Mouse (Mus musculus): ENCODE data around the gene Flt3. TPM values are rescaled to one million over a fixed set of nuclear protein-coding genes. Genes with fewer than 3 reads are reported as not detected.

The Flt3 gene
- total and polyA plus RNA-seq, 2 experiments from 2014 or later = 0.68 to 0.86 TPM

- no peaks in the 10 kb centered on the region for H3K36me3 ChIP-seq (ENCODE audit: insufficient read depth)
- no peak for ATAC-seq
- H3K9ac ChIP-seq = no peak overlapping the region
- 84% methylated on average over 3 of the region's 3 CpGs for WGBS
- H3K27ac ChIP-seq (ENCODE audit: low read depth, low read length) = no peak overlapping the region
- no peak overlapping the region for H3K4me2 ChIP-seq (ENCODE audit: low read depth)
- no peak overlapping the region for H3K4me3 ChIP-seq (ENCODE audit: low read depth, low read length)
- no peaks in the 10 kb centered on the region for H3K27me3 ChIP-seq (ENCODE audit: insufficient read depth, low read length)
- TF ChIP-seq CTCF (IDR thresholded peaks at IDR 0.05; ENCODE audit: low read depth) = no peak
- no peaks in the 10 kb centered on the region for H3K4me1 ChIP-seq (ENCODE audit: insufficient read depth)
- DNase-seq = no peak
- no peaks in the 10 kb centered on the region for H3K9me3 ChIP-seq (ENCODE audit: low read length)
Observed at GRCm38 (mm10) chr5:147355788-147356187, 44.5 kb downstream of the Flt3 start.

DNA sequence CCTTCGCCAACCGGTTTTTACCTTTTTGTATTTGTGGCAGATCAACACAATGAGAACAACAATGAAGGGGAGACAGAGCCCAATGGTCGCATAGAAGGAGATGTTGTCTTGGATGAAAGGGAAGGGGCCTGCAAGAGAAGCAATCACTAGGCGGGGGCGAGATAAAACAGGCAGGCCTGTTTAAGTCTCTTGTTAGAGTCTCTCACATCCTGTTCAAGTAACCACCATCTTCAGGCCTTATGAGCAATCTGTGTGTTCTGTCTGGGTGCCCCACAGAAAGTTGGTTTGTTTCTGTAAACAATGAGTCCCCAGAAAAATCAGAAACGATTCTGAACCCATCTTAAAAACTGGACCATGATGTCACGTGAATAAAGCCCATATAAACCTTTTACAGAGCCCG, 45.3 kb downstream of the Flt3 start:
- Histone ChIP-seq H3K9me3 (ENCODE audit: low read length) (no peaks in the 10 kb centered on the region), H3K9ac (no peak overlapping the region), H3K36me3 (ENCODE audit: insufficient read depth) (no peaks in the 10 kb centered on the region), H3K4me2 (ENCODE audit: low read depth) (no peak overlapping the region), H3K27me3 (ENCODE audit: insufficient read depth, low read length) (no peaks in the 10 kb centered on the region), H3K4me1 (ENCODE audit: insufficient read depth) (no peaks in the 10 kb centered on the region), H3K4me3 (ENCODE audit: low read depth, low read length) (no peak overlapping the region), H3K27ac (ENCODE audit: low read depth, low read length) (no peak overlapping the region)
- WGBS = 75% methylated on average over 8 of the region's 8 CpGs
- DNase-seq (no peak), ATAC-seq (no peak)
- no peak for TF ChIP-seq CTCF (IDR thresholded peaks at IDR 0.05; ENCODE audit: low read depth)

DNA sequence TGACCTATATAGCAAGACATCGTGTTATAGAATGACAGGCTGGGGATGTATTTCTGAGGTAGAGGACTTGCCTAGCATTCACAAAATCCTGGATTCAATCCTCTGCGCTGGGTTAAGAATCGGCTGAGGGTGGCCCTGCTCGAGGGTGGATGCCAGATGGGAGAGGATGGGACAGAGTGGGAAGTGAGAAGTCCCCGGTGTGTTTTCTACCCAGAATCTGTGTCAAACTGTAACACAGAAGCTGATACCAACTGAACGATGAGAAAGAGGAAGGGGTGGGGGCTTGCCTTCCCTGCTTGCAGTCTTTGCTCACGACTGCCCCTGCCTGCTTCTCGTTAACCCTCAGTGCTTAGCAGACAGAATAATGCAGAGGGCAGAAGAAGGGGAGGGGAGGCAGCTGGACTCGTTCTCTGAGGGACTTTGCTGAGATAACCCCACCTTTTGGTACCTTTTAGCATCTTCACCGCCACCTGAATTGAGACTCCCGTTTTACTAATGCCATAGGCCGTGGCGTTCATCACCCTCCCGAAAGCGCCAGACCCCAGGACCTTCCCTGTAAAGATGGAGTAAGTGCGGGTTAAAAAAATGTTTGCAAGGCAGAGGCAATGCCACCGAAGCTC, 46.0 kb downstream of the Flt3 start:
- Histone ChIP-seq H3K9me3 (ENCODE audit: low read length) (no peaks in the 10 kb centered on the region), H3K9ac (no peak overlapping the region), H3K27me3 (ENCODE audit: insufficient read depth, low read length) (no peaks in the 10 kb centered on the region), H3K4me1 (ENCODE audit: insufficient read depth) (no peaks in the 10 kb centered on the region), H3K4me3 (ENCODE audit: low read depth, low read length) (no peak overlapping the region), H3K27ac (ENCODE audit: low read depth, low read length) (no peak overlapping the region), H3K4me2 (ENCODE audit: low read depth) (no peak overlapping the region), H3K36me3 (ENCODE audit: insufficient read depth) (no peaks in the 10 kb centered on the region)
- 66% methylated on average over 16 of the region's 17 CpGs for WGBS
- DNase-seq (no peak), ATAC-seq (peak; percentile 40)
- no peak for TF ChIP-seq CTCF (IDR thresholded peaks at IDR 0.05; ENCODE audit: low read depth)

DNA sequence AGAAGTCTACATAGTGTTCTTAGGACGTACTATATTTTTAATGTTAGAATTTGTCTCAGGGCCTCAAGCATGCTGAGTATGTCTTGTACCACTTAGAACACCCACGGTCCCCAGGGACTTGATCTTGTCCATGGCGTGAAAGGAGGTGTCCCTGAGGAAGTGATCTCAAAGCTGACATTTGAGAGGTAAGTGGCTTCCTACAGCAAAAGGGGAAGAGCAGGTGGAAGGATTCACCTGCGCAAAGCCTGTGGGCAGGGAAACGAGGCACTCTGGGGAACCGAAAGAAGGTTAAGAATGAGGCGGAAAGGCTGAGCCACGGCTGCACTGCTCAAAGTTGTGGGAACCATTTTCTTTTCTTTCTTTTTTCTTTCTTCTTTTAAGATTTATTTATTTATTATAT, 48.4 kb downstream of the Flt3 start:
- Histone ChIP-seq H3K9me3 (ENCODE audit: low read length) (no peaks in the 10 kb centered on the region), H3K36me3 (ENCODE audit: insufficient read depth) (no peaks in the 10 kb centered on the region), H3K4me1 (ENCODE audit: insufficient read depth) (no peaks in the 10 kb centered on the region), H3K27me3 (ENCODE audit: insufficient read depth, low read length) (no peaks in the 10 kb centered on the region), H3K4me2 (ENCODE audit: low read depth) (no peak overlapping the region), H3K9ac (no peak overlapping the region), H3K4me3 (ENCODE audit: low read depth, low read length) (no peak overlapping the region), H3K27ac (ENCODE audit: low read depth, low read length) (no peak overlapping the region)
- no peak for DNase-seq
- 89% methylated on average over 8 of the region's 8 CpGs for WGBS
- no peak for ATAC-seq
- no peak for TF ChIP-seq CTCF (IDR thresholded peaks at IDR 0.05; ENCODE audit: low read depth)

DNA sequence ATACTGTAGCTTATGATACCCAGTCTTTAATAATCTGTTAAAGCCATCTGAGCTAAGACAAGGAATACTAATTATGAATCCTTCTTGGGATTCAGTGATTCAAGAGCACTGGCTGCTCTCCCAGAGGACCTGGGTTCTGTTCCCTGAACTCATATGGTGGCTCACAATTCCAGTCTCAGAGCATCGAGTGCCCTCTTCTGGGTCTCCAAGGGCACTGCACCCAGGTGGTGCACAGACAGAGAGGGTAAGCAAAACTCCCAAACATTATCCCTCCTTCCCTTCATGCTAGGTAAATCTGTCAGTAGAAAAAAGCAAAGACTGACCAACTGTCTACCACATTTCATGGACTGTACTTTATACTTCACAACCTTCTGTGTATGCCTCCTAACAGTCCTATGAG, 54.3 kb downstream of the Flt3 start:
- Histone ChIP-seq H3K9ac (no peak overlapping the region), H3K36me3 (ENCODE audit: insufficient read depth) (no peaks in the 10 kb centered on the region), H3K27ac (ENCODE audit: low read depth, low read length) (no peak overlapping the region), H3K4me1 (ENCODE audit: insufficient read depth) (no peaks in the 10 kb centered on the region), H3K4me2 (ENCODE audit: low read depth) (no peak overlapping the region), H3K9me3 (ENCODE audit: low read length) (no peaks in the 10 kb centered on the region), H3K27me3 (ENCODE audit: insufficient read depth, low read length) (no peaks in the 10 kb centered on the region), H3K4me3 (ENCODE audit: low read depth, low read length) (no peak overlapping the region)
- 78% methylated on average over 1 of the region's 1 CpGs for WGBS
- ATAC-seq (no peak), DNase-seq (no peak)
- no peak for TF ChIP-seq CTCF (IDR thresholded peaks at IDR 0.05; ENCODE audit: low read depth)

DNA sequence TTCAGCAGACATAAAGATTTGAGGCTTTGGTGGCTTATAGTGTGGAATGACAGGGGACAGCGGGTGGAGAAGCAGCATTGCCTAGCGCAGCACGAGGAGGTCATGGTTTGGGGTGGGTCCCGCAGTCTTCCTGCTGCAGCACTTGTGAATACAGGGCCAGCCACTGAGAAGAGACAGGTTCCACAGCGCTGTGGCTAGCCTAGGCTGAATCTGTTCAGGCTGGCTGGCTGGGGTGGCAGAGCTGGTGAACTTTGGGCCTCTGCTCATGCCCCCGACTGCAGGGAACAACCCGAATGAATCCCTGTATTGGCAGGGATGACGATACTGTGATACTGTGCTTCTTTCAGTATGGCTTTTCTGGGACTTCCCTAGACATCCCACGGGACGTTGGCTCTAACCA, 56.4 kb downstream of the Flt3 start:
- DNase-seq = no peak
- 89% methylated on average over 10 of the region's 10 CpGs for WGBS
- no peak overlapping the region for H3K27ac ChIP-seq (ENCODE audit: low read depth, low read length)

GRCm38 (mm10) chr5:147342901-147343300, 57.4 kb downstream of the Flt3 start:
- no peaks in the 10 kb centered on the region for H3K4me1 ChIP-seq (ENCODE audit: insufficient read depth)
- WGBS = 90% methylated on average over 6 of the region's 6 CpGs
- no peak overlapping the region for H3K9ac ChIP-seq
- H3K27me3 ChIP-seq (ENCODE audit: insufficient read depth, low read length) = no peaks in the 10 kb centered on the region
- no peak overlapping the region for H3K27ac ChIP-seq (ENCODE audit: low read depth, low read length)
- H3K36me3 ChIP-seq (ENCODE audit: insufficient read depth) = no peaks in the 10 kb centered on the region
- H3K4me3 ChIP-seq (ENCODE audit: low read depth, low read length) = no peak overlapping the region
- no peak overlapping the region for H3K4me2 ChIP-seq (ENCODE audit: low read depth)
- ATAC-seq (no peak), DNase-seq (no peak)
- H3K9me3 ChIP-seq (ENCODE audit: low read length) = no peaks in the 10 kb centered on the region
- no peak for TF ChIP-seq CTCF (IDR thresholded peaks at IDR 0.05; ENCODE audit: low read depth)

More for the DNA sequence above, 56.4 kb downstream of the Flt3 start:
- no peak overlapping the region for H3K9ac ChIP-seq
- no peaks in the 10 kb centered on the region for H3K27me3 ChIP-seq (ENCODE audit: insufficient read depth, low read length)
- no peaks in the 10 kb centered on the region for H3K9me3 ChIP-seq (ENCODE audit: low read length)
- TF ChIP-seq CTCF (IDR thresholded peaks at IDR 0.05; ENCODE audit: low read depth) = no peak
- no peak overlapping the region for H3K4me3 ChIP-seq (ENCODE audit: low read depth, low read length)
- no peaks in the 10 kb centered on the region for H3K4me1 ChIP-seq (ENCODE audit: insufficient read depth)
- no peaks in the 10 kb centered on the region for H3K36me3 ChIP-seq (ENCODE audit: insufficient read depth)
- ATAC-seq = no peak
- H3K4me2 ChIP-seq (ENCODE audit: low read depth) = no peak overlapping the region

Data from forebrain, postnatal 0 days (tissue).